Mouse (Mus musculus) left cerebral cortex, postnatal 4 days (tissue): Measurements from ENCODE around the gene Srsf3. TPM values are rescaled to one million over a fixed set of nuclear protein-coding genes. Genes with fewer than 3 reads are reported as not detected.
"Not testable (repeated sequence)": the region's sequence is repeated elsewhere in the genome, so short reads cannot be mapped to it uniquely, and the experiment has no call there.

Experiments used
- DNase-seq: peaks from one replicate; pipeline ENCODE4 v3.0.0-alpha.2; 2022
- intact Hi-C: fragments of 180-260 bp; cut with DNase I; formaldehyde crosslinking; loops from one replicate; pipeline ENCODE4 v1.15.1; 2025
- total RNA-seq, 2 experiments: library from RNA; stranded (reverse); gene quantifications; 2 replicates each; pipeline ENCODE4 v1.2.3; 2021

The Srsf3 gene
- total RNA-seq, 2 experiments from 2014 or later: 220 to 228 TPM

GRCm38 (mm10) chr17:29018292-29018984, 14.0 kb upstream of the Srsf3 start:
- intact Hi-C loops: no loop called here
- no peak for DNase-seq

GRCm38 (mm10) chr17:29019391-29019790, 13.0 kb upstream of the Srsf3 start:
- no peak for DNase-seq
- intact Hi-C loops: no loop called here

- intact Hi-C loops: no loop called here
Measured at GRCm38 (mm10) chr17:29020444-29020843, 12.0 kb upstream of the Srsf3 start.

GRCm38 (mm10) chr17:29022230-29022819, 10.1 kb upstream of the Srsf3 start:
- intact Hi-C loops: no loop called here
- no peak for DNase-seq

More at GRCm38 (mm10) chr17:29020444-29020843, 12.0 kb upstream of the Srsf3 start:
- no peak for DNase-seq

GRCm38 (mm10) chr17:29023346-29023745, 9.1 kb upstream of the Srsf3 start:
- no peak for DNase-seq
- intact Hi-C loops: no loop called here

GRCm38 (mm10) chr17:29024047-29024892, 8.2 kb upstream of the Srsf3 start:
- no peak for DNase-seq
- intact Hi-C loops: no loop called here

GRCm38 (mm10) chr17:29024896-29025565, 7.4 kb upstream of the Srsf3 start:
- intact Hi-C loops: no loop called here
- DNase-seq: no peak

GRCm38 (mm10) chr17:29026652-29027356, 5.6 kb upstream of the Srsf3 start:
- intact Hi-C loops: no loop called here
- DNase-seq: no peak

- no peak for DNase-seq
- intact Hi-C loops: no loop called here
Measured at GRCm38 (mm10) chr17:29030321-29031034, 1.9 kb upstream of the Srsf3 start.

GRCm38 (mm10) chr17:29031085-29031711, 1.2 kb upstream of the Srsf3 start:
- DNase-seq, intact Hi-C loops: not testable (repeated sequence)

- no peak for DNase-seq
- intact Hi-C loops: no loop called here
Measured at GRCm38 (mm10) chr17:29031771-29032273, 606 bp upstream of the Srsf3 start.

GRCm38 (mm10) chr17:29033569-29034061, 1.2 kb downstream of the Srsf3 start:
- DNase-seq: no peak
- intact Hi-C loops: no loop called here

GRCm38 (mm10) chr17:29034264-29034663, 1.8 kb downstream of the Srsf3 start:
- DNase-seq: no peak
- intact Hi-C loops: no loop called here

- intact Hi-C loops: no loop called here
- DNase-seq: no peak
Measured at GRCm38 (mm10) chr17:29035506-29035905, 3.1 kb downstream of the Srsf3 start.

- no peak for DNase-seq
- intact Hi-C loops: no loop called here
Measured at GRCm38 (mm10) chr17:29039351-29039750, 6.9 kb downstream of the Srsf3 start.

GRCm38 (mm10) chr17:29041632-29042031, 9.2 kb downstream of the Srsf3 start:
- intact Hi-C loops, DNase-seq: not testable (repeated sequence)

GRCm38 (mm10) chr17:29042569-29042968, 10.1 kb downstream of the Srsf3 start:
- no peak for DNase-seq
- intact Hi-C loops: no loop called here

GRCm38 (mm10) chr17:29043583-29043982, 11.2 kb downstream of the Srsf3 start:
- intact Hi-C loops: no loop called here

More at GRCm38 (mm10) chr17:29043583-29043982, 11.2 kb downstream of the Srsf3 start:
- no peak for DNase-seq
